Comparison of ENCODE assay signal across 27 mouse cellular contexts in genomic region chr10:124712647-124713046, GRCm38 (mm10).
"Had no signal": no experiment of that assay in that cellular context is flagged by ENCODE, and none has a peak within 500 bp of the region (broad histone marks: within the 10 kb centered on the region; RNA-seq: fewer than 3 reads in every experiment).

No protein-coding gene starts in this region.

- ATAC-seq: inflammation-experienced regulatory T-cells, adult 6 months; intestine, embryonic 15.5 days; intestine, postnatal 0 days had no signal

- H3K4me3 ChIP-seq: gastrocnemius, adult 2 months; heart, adult 2 months; heart, embryonic 13.5 days; heart, embryonic 15.5 days; hindbrain, embryonic 13.5 days; hindbrain, embryonic 15.5 days; intestine, embryonic 15.5 days; layer of hippocampus, adult 2 months; limb, embryonic 13.5 days; limb, embryonic 15.5 days had no signal

- H3K27ac ChIP-seq: gastrocnemius, adult 2 months; heart, adult 2 months; heart, embryonic 13.5 days; heart, embryonic 15.5 days; hindbrain, embryonic 13.5 days; hindbrain, embryonic 15.5 days; intestine, embryonic 15.5 days; layer of hippocampus, adult 2 months; limb, embryonic 13.5 days; limb, embryonic 15.5 days; liver, embryonic 14.5 days had no signal

- H3K4me1 ChIP-seq: heart, embryonic 13.5 days; heart, embryonic 15.5 days; hindbrain, embryonic 13.5 days; hindbrain, embryonic 15.5 days; intestine, embryonic 15.5 days; limb, embryonic 13.5 days; limb, embryonic 15.5 days had no signal

- H3K9ac ChIP-seq: heart, embryonic 13.5 days; heart, embryonic 15.5 days; hindbrain, embryonic 13.5 days; hindbrain, embryonic 15.5 days; intestine, embryonic 15.5 days; limb, embryonic 13.5 days; limb, embryonic 15.5 days; liver, embryonic 14.5 days had no signal

- H3K27me3 ChIP-seq: heart, embryonic 13.5 days; heart, embryonic 15.5 days; hindbrain, embryonic 13.5 days; hindbrain, embryonic 15.5 days; intestine, embryonic 15.5 days; limb, embryonic 13.5 days; limb, embryonic 15.5 days had no signal

- H3K36me3 ChIP-seq: heart, embryonic 13.5 days; heart, embryonic 15.5 days; hindbrain, embryonic 13.5 days; hindbrain, embryonic 15.5 days; intestine, embryonic 15.5 days; limb, embryonic 13.5 days; limb, embryonic 15.5 days had no signal

- DNase-seq: gastrocnemius, adult 2 months; gastrocnemius, postnatal 10 days; gastrocnemius, postnatal 25 days; heart, adult 11 months; heart, adult 2 months; heart, postnatal 10 days; kidney, adult 18-20 months; kidney, adult 8-10 months; kidney, postnatal 10 days; kidney, postnatal 25 days; kidney, postnatal 4 days; layer of hippocampus, adult 9-11 months; layer of hippocampus, postnatal 36 days; left cerebral cortex, postnatal 4 days had no signal

- H3K9me3 ChIP-seq: heart, embryonic 15.5 days; hindbrain, embryonic 13.5 days; hindbrain, embryonic 15.5 days; intestine, embryonic 15.5 days; limb, embryonic 13.5 days; limb, embryonic 15.5 days had no signal

- H3K4me2 ChIP-seq: heart, embryonic 11.5 days; heart, embryonic 13.5 days; heart, embryonic 15.5 days; hindbrain, embryonic 13.5 days; hindbrain, embryonic 15.5 days; intestine, embryonic 15.5 days; limb, embryonic 13.5 days; limb, embryonic 15.5 days; liver, embryonic 11.5 days had no signal
